Mouse (Mus musculus) embryonic facial prominence, embryonic 11.5 days (tissue): ENCODE data around the gene Tcf15. TPM values are rescaled to one million over a fixed set of nuclear protein-coding genes. Genes with fewer than 3 reads are reported as not detected.

ENCODE experiments used
- ATAC-seq: fragments of 200-750 bp; cut with Nextera tagmentation; replicated peaks from 2 replicates; pipeline ENCODE4 v1.8.0; 2017; ENCODE audit warnings: low read depth; ENCODE audit not compliant: insufficient number of reproducible peaks, low FRiP score, low TSS enrichment
- DNase-seq: peaks from one replicate; pipeline ENCODE4 v3.0.0-alpha.2; 2015; ENCODE audit warnings: low spot score
- H3K27ac ChIP-seq: fragments of 300-500 bp; sonication (generic); replicated peaks from 2 replicates; pipeline ENCODE4 v1.5.1; 2014; ENCODE audit warnings: mild to moderate bottlenecking, low read depth, low read length, control low read depth
- H3K27me3 ChIP-seq: fragments of 300-500 bp; sonication (generic); 2 replicates; pipeline ENCODE4 v1.6.1; 2014; ENCODE audit warnings: mild to moderate bottlenecking, low read length, moderate library complexity, mixed read lengths; ENCODE audit not compliant: control insufficient read depth, insufficient read depth
- H3K36me3 ChIP-seq: fragments of 300-500 bp; sonication (generic); replicated peaks from 2 replicates; pipeline ENCODE4 v1.6.1; 2014; ENCODE audit warnings: low read depth, mild to moderate bottlenecking, low read length, moderate library complexity, mixed read lengths; ENCODE audit not compliant: control insufficient read depth, insufficient read depth
- H3K4me1 ChIP-seq: fragments of 300-500 bp; sonication (generic); 2 replicates; pipeline ENCODE4 v1.6.1; 2014; ENCODE audit warnings: low read length, mixed read lengths; ENCODE audit not compliant: control insufficient read depth, insufficient read depth
- H3K4me2 ChIP-seq: fragments of 300-500 bp; sonication (generic); 2 replicates; pipeline ENCODE4 v1.6.1; 2014; ENCODE audit warnings: low read depth, mild to moderate bottlenecking, control low read depth, low read length, moderate library complexity
- H3K4me3 ChIP-seq: fragments of 300-500 bp; sonication (generic); 2 replicates; pipeline ENCODE4 v1.5.1; 2014; ENCODE audit warnings: low read depth, low read length, control low read depth
- H3K9ac ChIP-seq: fragments of 300-500 bp; sonication (generic); replicated peaks from 2 replicates; pipeline ENCODE4 v1.6.1; 2014; ENCODE audit warnings: mild to moderate bottlenecking, control low read depth, low read length
- H3K9me3 ChIP-seq: fragments of 300-500 bp; sonication (generic); replicated peaks from 2 replicates; pipeline ENCODE4 v1.6.1; 2016; ENCODE audit warnings: mild to moderate bottlenecking, low read length, inconsistent platforms, mixed read lengths; ENCODE audit not compliant: control insufficient read depth
- WGBS: fragments of 180-500 bp; shearing (Covaris S2); extraction: QIAGEN DNeasy Blood & Tissue Kit; methylation state at CpG from one replicate; pipeline ENCODE4 v1.1.7; 2014; 5-methylcytosine and 5-hydroxymethylcytosine counted together
- polyA plus RNA-seq: library from polyadenylated mRNA; unstranded; fragments of >200 nt; fragmentation: Nextera tagmentation; extraction: Ambion mirVana; gene quantifications from 2 replicates; pipeline ENCODE4 v1.2.1, GENCODE M21; 2014

Tcf15 gene
- polyA plus RNA-seq, 1 experiment from 2014 or later: 11.3 TPM

DNA sequence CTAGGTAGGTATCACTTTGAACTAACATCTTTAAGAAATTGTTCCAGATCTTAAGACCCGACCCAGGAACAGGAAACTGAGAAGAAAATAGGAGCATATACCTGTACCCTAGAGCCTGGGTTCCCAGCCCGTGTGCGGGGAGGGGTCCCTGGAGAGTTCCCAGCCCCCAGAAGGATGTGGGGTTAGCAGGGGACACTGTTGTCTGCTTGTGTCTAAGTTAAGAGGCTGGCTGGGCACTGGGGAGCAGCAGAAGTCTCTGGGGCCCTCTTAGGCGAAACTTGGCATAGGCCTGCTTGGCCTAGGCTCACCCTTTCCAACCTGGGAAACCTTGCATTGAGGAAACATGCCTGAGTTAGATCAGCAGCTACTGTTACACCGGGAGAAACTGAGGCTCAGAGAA is 1.1 kb downstream of the Tcf15 start:
- peaks cover 21% of the 10 kb centered on the region for H3K27me3 ChIP-seq
- H3K4me1 ChIP-seq: peaks cover 2% of the 10 kb centered on the region
- DNase-seq (no peak), ATAC-seq (no peak)
- H3K4me3 ChIP-seq: peak overlapping the region; percentile 49
- no peaks in the 10 kb centered on the region for H3K9me3 ChIP-seq
- WGBS: 57% methylated on average over 5 of the region's 5 CpGs
- H3K4me2 ChIP-seq: peak overlapping the region; percentile 93
- no peak overlapping the region for H3K27ac ChIP-seq
- no peaks in the 10 kb centered on the region for H3K36me3 ChIP-seq
- no peak overlapping the region for H3K9ac ChIP-seq

- Histone ChIP-seq H3K9me3 (no peaks in the 10 kb centered on the region), H3K4me1 (peaks cover 2% of the 10 kb centered on the region), H3K4me2 (no peak overlapping the region), H3K9ac (no peak overlapping the region), H3K36me3 (no peaks in the 10 kb centered on the region), H3K4me3 (no peak overlapping the region), H3K27ac (no peak overlapping the region), H3K27me3 (peaks cover 21% of the 10 kb centered on the region)
- ATAC-seq: no peak
- WGBS: 73% methylated on average over 2 of the region's 2 CpGs
- no peak for DNase-seq
Observed at GRCm38 (mm10) chr2:152145711-152146110, 2.4 kb downstream of the Tcf15 start.

GRCm38 (mm10) chr2:152147079-152147478 is 3.7 kb downstream of the Tcf15 start:
- Histone ChIP-seq H3K9ac (no peak overlapping the region), H3K4me1 (peaks cover 2% of the 10 kb centered on the region), H3K4me3 (no peak overlapping the region), H3K27me3 (peaks cover 21% of the 10 kb centered on the region), H3K9me3 (no peaks in the 10 kb centered on the region), H3K4me2 (no peak overlapping the region), H3K27ac (no peak overlapping the region), H3K36me3 (no peaks in the 10 kb centered on the region)
- WGBS: 43% methylated on average over 3 of the region's 3 CpGs
- no peak for DNase-seq
- ATAC-seq: no peak

- WGBS: 88% methylated on average over 9 of the region's 9 CpGs
Observed at GRCm38 (mm10) chr2:152148675-152149074, 5.3 kb downstream of the Tcf15 start.

GRCm38 (mm10) chr2:152149891-152150290 is 6.5 kb downstream of the Tcf15 start:
- no peaks in the 10 kb centered on the region for H3K9me3 ChIP-seq
- 40% methylated on average over 4 of the region's 4 CpGs for WGBS
- no peak for ATAC-seq
- DNase-seq: no peak
- peaks cover 4% of the 10 kb centered on the region; the same call in 1 of the 2 replicates for H3K27me3 ChIP-seq
- H3K27ac ChIP-seq: no peak overlapping the region
- H3K36me3 ChIP-seq: no peaks in the 10 kb centered on the region
- no peaks in the 10 kb centered on the region for H3K4me1 ChIP-seq
- no peak overlapping the region for H3K4me2 ChIP-seq
- H3K4me3 ChIP-seq: no peak overlapping the region
- no peak overlapping the region for H3K9ac ChIP-seq

More at GRCm38 (mm10) chr2:152148675-152149074, 5.3 kb downstream of the Tcf15 start:
- Histone ChIP-seq H3K27me3 (peaks cover 14% of the 10 kb centered on the region), H3K36me3 (no peaks in the 10 kb centered on the region), H3K4me2 (no peak overlapping the region), H3K9me3 (no peaks in the 10 kb centered on the region), H3K9ac (no peak overlapping the region), H3K27ac (no peak overlapping the region), H3K4me1 (0 out of 2 replicates have a peak, but pooled peaks cover 2% of the 10 kb centered on the region), H3K4me3 (no peak overlapping the region)
- ATAC-seq: no peak
- DNase-seq: no peak

- no peak overlapping the region for H3K27ac ChIP-seq
- H3K27me3 ChIP-seq: no peaks in the 10 kb centered on the region
Observed at GRCm38 (mm10) chr2:152150373-152150772, 7.0 kb downstream of the Tcf15 start.

DNA sequence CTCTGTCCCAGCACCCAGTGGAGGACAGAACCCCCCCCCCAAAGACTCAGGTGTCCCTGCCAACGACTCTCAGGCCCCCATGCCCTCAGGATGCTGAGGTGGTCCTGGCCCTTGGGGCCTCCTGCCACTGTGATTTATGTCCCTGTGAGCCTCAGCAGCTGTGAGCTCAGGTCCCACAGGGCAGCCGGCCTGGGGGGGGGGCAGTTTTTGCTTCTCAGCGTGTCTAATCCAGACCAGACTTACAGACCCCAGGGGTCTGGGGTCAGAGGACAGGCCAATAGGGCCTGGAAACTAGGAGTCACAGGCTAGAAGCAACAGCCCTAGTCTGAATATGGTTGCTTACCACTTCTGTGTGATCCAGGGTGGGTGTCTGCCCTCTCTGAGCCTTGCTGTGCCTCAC is 10.0 kb downstream of the Tcf15 start:
- no peaks in the 10 kb centered on the region for H3K27me3 ChIP-seq
- WGBS: 24% methylated on average over 3 of the region's 3 CpGs
- no peak overlapping the region for H3K27ac ChIP-seq
- no peak overlapping the region for H3K4me3 ChIP-seq
- no peaks in the 10 kb centered on the region for H3K9me3 ChIP-seq
- H3K9ac ChIP-seq: no peak overlapping the region
- H3K4me2 ChIP-seq: no peak overlapping the region
- H3K4me1 ChIP-seq: no peaks in the 10 kb centered on the region
- no peak for DNase-seq
- H3K36me3 ChIP-seq: no peaks in the 10 kb centered on the region
- no peak for ATAC-seq

More at GRCm38 (mm10) chr2:152150373-152150772, 7.0 kb downstream of the Tcf15 start:
- DNase-seq: no peak
- Histone ChIP-seq H3K4me2 (no peak overlapping the region), H3K9ac (no peak overlapping the region), H3K4me1 (no peaks in the 10 kb centered on the region), H3K9me3 (no peaks in the 10 kb centered on the region), H3K4me3 (no peak overlapping the region), H3K36me3 (no peaks in the 10 kb centered on the region)
- no peak for ATAC-seq
- 58% methylated on average over 6 of the region's 6 CpGs for WGBS

DNA sequence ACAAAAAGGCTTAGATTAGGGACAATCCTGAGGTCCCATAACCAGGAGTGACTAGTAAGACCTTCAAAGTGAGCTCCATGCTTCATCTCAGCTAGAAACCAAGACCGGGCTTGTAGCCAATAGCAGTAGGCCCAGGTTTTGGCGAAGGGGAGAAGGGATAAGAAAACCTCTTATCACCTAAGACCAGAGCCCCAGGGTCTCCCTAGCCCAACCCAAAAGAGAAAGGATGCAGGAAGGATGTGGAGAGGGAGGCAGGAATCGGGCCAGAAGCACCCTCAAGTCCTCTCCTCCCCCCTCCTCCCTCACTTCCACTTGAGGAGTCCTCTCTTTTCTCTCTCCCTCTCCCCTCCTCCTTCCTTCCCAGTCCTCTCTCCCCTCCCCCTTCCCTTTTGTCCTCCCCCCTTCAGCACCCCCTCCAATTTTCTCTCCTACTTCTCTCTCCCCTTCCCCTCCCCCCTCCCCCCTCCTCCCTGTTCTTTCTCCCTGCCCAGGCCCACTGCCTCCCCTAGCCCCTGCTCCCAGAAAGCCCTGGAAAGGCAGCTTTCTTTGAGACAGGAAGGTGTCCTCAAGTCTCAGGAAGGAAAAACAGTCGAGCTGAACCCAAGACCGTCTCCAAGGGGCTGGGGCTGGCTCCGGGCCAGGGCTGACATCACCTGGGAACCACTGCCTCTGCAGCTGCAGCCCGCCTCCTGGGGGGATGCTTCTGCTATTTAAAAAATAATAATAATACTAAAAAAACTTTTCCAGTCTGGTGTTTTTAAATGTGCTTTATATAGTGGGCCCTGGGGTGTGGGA is 12.2 kb downstream of the Tcf15 start:
- Histone ChIP-seq H3K9me3 (no peaks in the 10 kb centered on the region), H3K4me3 (no peak overlapping the region), H3K27me3 (no peaks in the 10 kb centered on the region), H3K9ac (no peak overlapping the region), H3K4me1 (no peaks in the 10 kb centered on the region), H3K4me2 (no peak overlapping the region), H3K27ac (no peak overlapping the region), H3K36me3 (no peaks in the 10 kb centered on the region)
- DNase-seq (peak; percentile 49), ATAC-seq (peak; percentile 67; the same call in 1 of the 2 replicates)
- 44% methylated on average over 7 of the region's 7 CpGs for WGBS
